Mouse (Mus musculus) forebrain, postnatal 0 days (tissue): ENCODE results near the gene Cntnap5b. TPM values are rescaled to one million over a fixed set of nuclear protein-coding genes. Genes with fewer than 3 reads are reported as not detected.

ENCODE experiments used
- ATAC-seq: fragments of 200-750 bp; cut with Nextera tagmentation; 2 replicates; pipeline ENCODE4 v1.8.0; 2017; ENCODE audit warnings: mild to moderate bottlenecking, moderate library complexity
- DNase-seq: peaks from one replicate; pipeline ENCODE4 v3.0.0-alpha.2; 2015
- H3K27ac ChIP-seq: fragments of 300-500 bp; sonication (generic); 2 replicates; pipeline ENCODE4 v1.5.1; 2014; ENCODE audit warnings: low read depth, mild to moderate bottlenecking, antibody characterized with exemption, low read length, moderate library complexity, mixed read lengths
- H3K27me3 ChIP-seq: fragments of 300-500 bp; sonication (generic); 2 replicates; pipeline ENCODE4 v1.6.1; 2014; ENCODE audit warnings: mild to moderate bottlenecking, low read length, mixed read lengths; ENCODE audit not compliant: insufficient read depth
- H3K36me3 ChIP-seq: fragments of 300-500 bp; sonication (generic); 2 replicates; pipeline ENCODE4 v1.6.1; 2014; ENCODE audit warnings: mild to moderate bottlenecking, moderate library complexity; ENCODE audit not compliant: insufficient read depth
- H3K4me1 ChIP-seq: fragments of 300-500 bp; sonication (generic); 2 replicates; pipeline ENCODE4 v1.6.1; 2014; ENCODE audit warnings: antibody characterized with exemption; ENCODE audit not compliant: insufficient read depth
- H3K4me2 ChIP-seq: fragments of 300-500 bp; sonication (generic); 2 replicates; pipeline ENCODE4 v1.6.1; 2014; ENCODE audit warnings: low read depth, mild to moderate bottlenecking, moderate library complexity
- H3K4me3 ChIP-seq: fragments of 300-500 bp; sonication (generic); 2 replicates; pipeline ENCODE4 v1.5.1; 2014; ENCODE audit warnings: low read depth, low read length, mixed read lengths
- H3K9ac ChIP-seq: fragments of 300-500 bp; sonication (generic); 2 replicates; pipeline ENCODE4 v1.6.1; 2014; ENCODE audit warnings: mild to moderate bottlenecking
- H3K9me3 ChIP-seq: fragments of 300-500 bp; sonication (generic); 2 replicates; pipeline ENCODE4 v1.6.1; 2016; ENCODE audit warnings: low read length
- CTCF ChIP-seq: sonication (generic); IDR thresholded peaks from 2 replicates; pipeline ENCODE4 v1.5.1; 2016; ENCODE audit warnings: antibody characterized with exemption, control low read depth, low read depth
- WGBS: fragments of 180-500 bp; shearing (Covaris S2); extraction: QIAGEN DNeasy Blood & Tissue Kit; methylation state at CpG from one replicate; pipeline ENCODE4 v1.1.7; 2014; 5-methylcytosine and 5-hydroxymethylcytosine counted together
- polyA plus RNA-seq: library from polyadenylated mRNA; unstranded; fragments of >200 nt; fragmentation: Nextera tagmentation; extraction: Ambion mirVana; gene quantifications from 2 replicates; pipeline ENCODE4 v1.2.1, GENCODE M21; 2015
- total RNA-seq: library from RNA; depleted of rRNA; stranded (reverse); fragments of >200 nt; gene quantifications from 2 replicates; pipeline ENCODE4 v1.2.3, GENCODE M21; 2014; rRNA removed

Gene Cntnap5b
- total RNA-seq (15.9 and 18.3 TPM in 2 replicates), polyA plus RNA-seq (0.53 and 2.0 TPM in 2 replicates)

DNA sequence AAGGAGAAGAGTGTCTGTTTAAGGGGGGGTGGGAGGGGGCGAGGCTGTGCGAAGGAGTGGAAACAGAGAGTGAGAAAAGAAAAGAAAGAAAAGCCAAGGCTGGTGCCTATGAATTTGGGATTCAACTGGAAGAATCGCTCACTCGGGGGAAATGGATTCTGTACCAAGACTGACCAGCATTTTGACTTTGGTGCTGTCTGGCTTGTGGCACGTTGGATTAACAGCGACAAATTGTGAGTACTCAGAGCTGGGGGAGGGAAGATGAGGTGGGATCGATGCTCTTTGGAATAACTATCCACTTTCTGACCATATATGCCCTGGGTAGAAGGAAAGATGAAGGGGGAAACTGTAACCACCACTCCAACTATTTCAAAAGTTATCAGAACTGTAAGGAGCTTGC lies at the start of gene Cntnap5b:
Cntnap5b (plus strand) TSS at position 152 of the 400 bp plus-strand sequence.
- H3K9ac ChIP-seq = peak within 1 kb of the TSS; percentile 41
- H3K4me3 ChIP-seq = peak within 1 kb of the TSS; percentile 47
- no peak for TF ChIP-seq CTCF
- no peaks in the 10 kb centered on the region for H3K36me3 ChIP-seq
- 23% methylated on average over 7 of the region's 7 CpGs for WGBS
- ATAC-seq (peak; percentile 30), DNase-seq (peak; percentile 16)
- no peaks in the 10 kb centered on the region for H3K27me3 ChIP-seq
- no peak within 1 kb of the TSS for H3K27ac ChIP-seq
- H3K4me1 ChIP-seq = peaks cover 4% of the 10 kb centered on the region; the same call in 1 of the 2 replicates
- H3K4me2 ChIP-seq = peak within 1 kb of the TSS; percentile 54
- H3K9me3 ChIP-seq = no peaks in the 10 kb centered on the region

DNA sequence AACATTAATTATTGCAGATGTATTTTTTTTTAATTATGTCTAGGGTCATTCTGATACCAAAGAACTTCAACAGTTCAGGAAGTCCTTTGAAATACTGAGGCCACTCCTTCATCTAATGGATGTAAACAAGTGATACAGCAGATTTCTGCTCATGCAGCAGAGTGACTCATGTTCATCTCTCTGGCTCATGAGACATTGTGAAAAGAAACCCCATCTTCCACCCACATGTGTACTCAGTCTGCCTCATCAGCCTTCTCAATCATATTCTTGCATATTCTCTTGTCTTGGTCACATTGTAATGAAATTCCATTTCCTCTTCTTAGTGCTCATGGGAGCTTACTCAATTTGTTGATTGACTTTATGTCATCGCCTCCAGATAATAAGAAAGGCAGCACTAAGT lies 12.6 kb upstream of the Cntnap5b start:
- Histone ChIP-seq H3K4me2 (no peak overlapping the region), H3K9me3 (no peaks in the 10 kb centered on the region), H3K36me3 (no peaks in the 10 kb centered on the region), H3K27me3 (no peaks in the 10 kb centered on the region), H3K27ac (no peak overlapping the region), H3K9ac (no peak overlapping the region), H3K4me3 (no peak overlapping the region), H3K4me1 (no peaks in the 10 kb centered on the region)
- no peak for TF ChIP-seq CTCF
- 88% methylated on average over 1 of the region's 1 CpGs for WGBS
- DNase-seq = no peak
- no peak for ATAC-seq

DNA sequence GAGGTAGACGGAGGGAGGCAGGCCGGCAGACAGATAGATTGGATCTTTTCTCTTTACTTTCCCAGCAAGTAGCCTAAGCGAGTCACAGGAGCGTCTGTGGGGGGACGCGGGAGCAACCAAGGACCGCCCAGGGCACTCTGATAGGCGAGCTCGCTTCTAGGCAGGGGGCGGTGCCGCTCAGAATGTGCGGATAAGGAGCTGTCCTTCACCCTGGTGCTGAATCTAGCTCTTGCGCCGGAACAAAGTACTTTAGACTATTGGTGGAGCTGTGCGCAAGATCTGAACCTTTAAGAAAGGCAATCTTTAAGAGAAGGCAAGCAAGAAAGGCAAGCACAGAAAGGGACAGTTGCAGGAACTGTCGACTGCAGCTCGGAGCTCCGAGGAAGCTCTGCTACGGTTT lies 382 bp upstream of the Cntnap5b start:
- H3K4me3 ChIP-seq = peak overlapping the region; percentile 47
- no peaks in the 10 kb centered on the region for H3K9me3 ChIP-seq
- H3K4me1 ChIP-seq = peaks cover 4% of the 10 kb centered on the region; the same call in 1 of the 2 replicates
- no peak; the same call in 1 of the 2 replicates for TF ChIP-seq CTCF
- no peaks in the 10 kb centered on the region for H3K27me3 ChIP-seq
- H3K27ac ChIP-seq = no peak overlapping the region
- ATAC-seq = peak; percentile 90
- H3K9ac ChIP-seq = peak overlapping the region; percentile 41
- peak; percentile 75 for DNase-seq
- peak overlapping the region; percentile 54 for H3K4me2 ChIP-seq
- no peaks in the 10 kb centered on the region for H3K36me3 ChIP-seq
- WGBS = 2% methylated on average over 19 of the region's 19 CpGs

DNA sequence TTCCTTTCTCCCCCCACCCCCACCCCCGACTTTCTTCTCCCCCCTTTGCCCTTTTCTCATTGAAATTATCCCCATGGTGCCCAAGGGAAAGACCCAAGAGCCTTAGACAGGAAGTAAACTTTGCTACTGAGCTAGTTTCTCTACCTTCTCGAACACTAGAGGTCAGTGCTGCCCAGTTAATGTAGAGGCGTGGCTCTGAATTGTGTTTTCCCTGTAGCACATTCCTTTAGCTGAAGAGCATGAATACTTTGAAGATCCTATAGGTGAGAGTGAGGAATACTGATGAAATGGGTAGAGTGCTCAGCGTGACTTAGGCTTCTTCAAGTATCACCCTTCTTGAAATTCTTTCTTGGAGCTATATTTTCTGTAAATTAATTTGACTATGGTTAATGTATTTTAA lies 1.6 kb downstream of the Cntnap5b start:
- Histone ChIP-seq H3K4me1 (peaks cover 4% of the 10 kb centered on the region; the same call in 1 of the 2 replicates), H3K9me3 (no peaks in the 10 kb centered on the region), H3K4me3 (peak overlapping the region; percentile 22), H3K9ac (no peak overlapping the region), H3K27me3 (no peaks in the 10 kb centered on the region), H3K4me2 (peak overlapping the region; percentile 54; the same call in 1 of the 2 replicates), H3K36me3 (no peaks in the 10 kb centered on the region), H3K27ac (no peak overlapping the region)
- DNase-seq = peak; percentile 76
- ATAC-seq = peak; percentile 61
- peak; percentile 77 for TF ChIP-seq CTCF
- WGBS = 7% methylated on average over 4 of the region's 4 CpGs

DNA sequence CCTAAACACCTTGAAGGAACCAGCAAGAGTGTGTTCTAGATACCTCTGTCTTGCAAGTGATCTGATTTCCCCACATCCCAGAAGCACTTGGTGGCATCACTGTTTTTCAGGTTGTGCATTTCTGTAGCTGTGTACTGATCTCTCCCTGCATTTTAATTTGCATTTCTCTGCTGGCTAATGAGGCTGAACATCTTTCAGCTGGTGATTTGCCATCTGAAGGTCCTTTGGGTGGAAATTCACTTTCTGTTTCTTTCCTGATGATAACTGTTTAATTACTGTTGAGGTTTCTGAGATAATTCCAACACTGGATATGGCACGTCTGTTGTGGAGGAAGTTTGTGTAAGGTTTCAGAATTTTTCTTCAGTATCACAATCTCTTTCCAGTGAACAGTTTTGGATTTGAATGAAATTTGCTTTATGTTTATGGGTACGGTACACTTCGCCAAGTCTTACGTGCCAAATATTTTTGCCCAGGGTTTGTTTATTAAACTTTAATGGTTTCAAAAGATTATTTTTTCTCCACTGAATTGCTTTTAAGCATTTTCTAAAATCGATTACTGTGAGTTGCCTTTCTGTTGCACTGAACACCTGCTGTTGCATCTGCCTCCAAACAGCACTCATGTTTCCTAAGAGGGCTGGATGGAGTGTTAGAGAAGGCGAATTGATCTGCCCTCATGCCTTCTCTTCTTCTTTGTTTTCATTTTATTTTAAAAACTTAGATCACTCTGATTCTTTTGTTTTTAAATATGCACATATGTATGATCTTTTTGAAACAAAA lies 41.0 kb downstream of the Cntnap5b start:
- no peak for ATAC-seq
- no peaks in the 10 kb centered on the region for H3K4me1 ChIP-seq
- no peak overlapping the region for H3K4me3 ChIP-seq
- DNase-seq = peak; percentile 4
- WGBS = 61% methylated on average over 6 of the region's 6 CpGs
- H3K9me3 ChIP-seq = no peaks in the 10 kb centered on the region
- no peaks in the 10 kb centered on the region for H3K27me3 ChIP-seq
- no peaks in the 10 kb centered on the region for H3K36me3 ChIP-seq
- no peak for TF ChIP-seq CTCF
- H3K27ac ChIP-seq = no peak overlapping the region
- no peak overlapping the region for H3K4me2 ChIP-seq
- no peak overlapping the region for H3K9ac ChIP-seq

DNA sequence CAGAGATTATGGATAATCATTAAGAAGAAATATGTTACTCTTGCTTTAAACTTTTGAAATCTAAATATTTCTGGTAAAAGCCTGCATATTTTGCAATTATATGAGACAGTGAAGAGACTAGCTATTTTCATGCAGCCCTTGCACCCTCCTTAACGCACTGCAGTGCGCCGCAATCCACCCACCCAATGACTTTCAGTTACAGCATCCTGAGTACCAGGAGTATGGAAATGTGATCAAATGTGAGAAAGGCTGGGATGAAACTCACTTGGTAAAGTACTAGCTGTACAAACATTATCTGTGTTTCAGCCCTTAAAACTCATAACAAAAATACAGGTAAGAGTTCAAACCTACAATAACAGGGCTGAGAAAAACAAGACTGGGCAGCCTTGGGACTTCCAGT lies 99.8 kb downstream of the Cntnap5b start:
- no peak overlapping the region for H3K4me3 ChIP-seq
- H3K9me3 ChIP-seq = no peaks in the 10 kb centered on the region
- H3K27ac ChIP-seq = no peak overlapping the region
- 93% methylated on average over 3 of the region's 3 CpGs for whole genome bisulfite sequencing
- no peak for ATAC-seq
- no peak overlapping the region for H3K4me2 ChIP-seq
- H3K4me1 ChIP-seq = no peaks in the 10 kb centered on the region
- H3K9ac ChIP-seq = no peak overlapping the region
- TF ChIP-seq CTCF = no peak
- H3K36me3 ChIP-seq = no peaks in the 10 kb centered on the region
- DNase-seq = no peak
- H3K27me3 ChIP-seq = no peaks in the 10 kb centered on the region

DNA sequence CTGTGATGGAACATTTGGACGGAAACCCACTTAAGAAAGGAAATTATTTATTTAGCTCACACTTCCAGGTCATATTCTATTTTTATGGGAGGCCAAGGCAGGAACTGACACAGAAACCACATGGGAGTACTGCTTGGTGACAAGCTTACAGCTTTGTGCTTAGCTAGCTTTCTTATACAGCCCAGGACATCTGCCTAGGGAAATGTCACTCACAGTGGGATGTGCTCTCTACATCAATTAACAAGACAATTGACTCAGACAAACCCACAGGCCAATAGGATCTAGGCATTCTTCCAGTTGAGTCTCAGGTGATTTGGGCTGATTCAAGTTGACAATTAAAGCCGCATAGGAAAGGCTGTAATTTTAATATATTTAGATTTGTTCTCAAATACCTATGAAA lies 135.2 kb downstream of the Cntnap5b start:
- ATAC-seq = no peak
- no peak for DNase-seq
- Histone ChIP-seq H3K4me3 (no peak overlapping the region), H3K4me2 (no peak overlapping the region), H3K27me3 (no peaks in the 10 kb centered on the region), H3K9me3 (no peaks in the 10 kb centered on the region), H3K4me1 (no peaks in the 10 kb centered on the region), H3K9ac (no peak overlapping the region), H3K36me3 (no peaks in the 10 kb centered on the region), H3K27ac (no peak overlapping the region)
- TF ChIP-seq CTCF = no peak
- WGBS = 64% methylated on average over 2 of the region's 2 CpGs
